Comparison of ENCODE assay signal across 21 mouse cellular contexts in genomic region chr11:72447475-72447874, GRCm38 (mm10). TPM values are rescaled to one million over a fixed set of nuclear protein-coding genes. Genes with fewer than 3 reads are reported as not detected.
DNase-seq lines count a peak whose midpoint lies in the region; ATAC-seq and TF ChIP-seq lines count a peak whose summit lies in the region.
"Had no signal": no experiment of that assay in that cellular context is flagged by ENCODE, and none has a peak within 500 bp of the region (broad histone marks: within the 10 kb centered on the region; RNA-seq: fewer than 3 reads in every experiment).

No protein-coding gene starts in this region.

- H3K79me2 ChIP-seq in MEL (ENCODE audit: control insufficient read depth, insufficient read depth, low read length, poor library complexity) = peaks cover 24% of the 10 kb centered on the region

- DNase-seq in heart, postnatal 0 days (ENCODE audit: low spot score) = no peak
- DNase-seq in heart, adult 8-10 months (ENCODE audit: low spot score) = no peak
- no peak for DNase-seq in lung, embryonic 14.5 days
- no peak for DNase-seq in lung, adult 2 months
- DNase-seq in MEL (ENCODE audit: low read depth, low spot score) = peak; percentile 30
- no peak for DNase-seq in frontal cortex, postnatal 36 days (ENCODE audit: low spot score in 2 of 2)
- no peak for DNase-seq in urinary bladder, adult 18-20 months (ENCODE audit: low spot score in 2 of 2)
- DNase-seq: adrenal gland, postnatal 10 days; gastrocnemius, postnatal 10 days; kidney, adult 8-10 months; liver, embryonic 13.5 days; retina, postnatal 1 day had no signal

- TF ChIP-seq CTCF in heart, postnatal 0 days (IDR thresholded peaks at IDR 0.05; ENCODE audit: low read depth) = peak; percentile 29
- TF ChIP-seq CTCF in lung, embryonic 14.5 days (IDR thresholded peaks at IDR 0.05; ENCODE audit: low read depth) = peak; percentile 41
- TF ChIP-seq CTCF in lung, adult 2 months (IDR thresholded peaks at IDR 0.05; ENCODE audit: insufficient read depth, low read length) = no peak
- TF ChIP-seq CTCF in MEL (IDR thresholded peaks at IDR 0.05 in 2 of 3, conservative IDR thresholded peaks at IDR 0.05 in 1 of 3; ENCODE audit: control insufficient read depth in 1 of 3, insufficient read depth in 1 of 3, low read depth in 2 of 3, low read length in 3 of 3, poor library complexity in 1 of 3, severe bottlenecking in 1 of 3) = peak in 2 of 3 experiments; percentile 15 to 29; a peak in 2 of 6 replicates

- no peak overlapping the region for H3K27ac ChIP-seq in heart, postnatal 0 days (ENCODE audit: low read depth)
- no peak overlapping the region for H3K27ac ChIP-seq in lung, embryonic 14.5 days (ENCODE audit: low read depth)
- H3K27ac ChIP-seq in MEL (ENCODE audit: control insufficient read depth, low read depth, low read length) = no peak overlapping the region
- H3K27ac ChIP-seq: embryonic facial prominence, embryonic 15.5 days; forebrain, embryonic 12.5 days; hindbrain, embryonic 13.5 days; liver, embryonic 13.5 days; macrophage; neural tube, embryonic 15.5 days had no signal

- 67% methylated on average over 8 of the region's 8 CpGs for WGBS in heart, postnatal 0 days
- WGBS in lung, embryonic 14.5 days = 71% methylated on average over 8 of the region's 8 CpGs
- WGBS in lung, adult 2 months = 78% methylated on average over 8 of the region's 8 CpGs

- TF ChIP-seq EP300 in heart, postnatal 0 days (IDR thresholded peaks at IDR 0.05; ENCODE audit: low read depth) = no peak
- no peak for TF ChIP-seq EP300 in MEL (IDR thresholded peaks at IDR 0.05; ENCODE audit: low read depth in 1 of 2, low read length in 2 of 2)

- no peak overlapping the region for H3K4me2 ChIP-seq in heart, postnatal 0 days (ENCODE audit: low read depth, low read length)
- H3K4me2 ChIP-seq in lung, embryonic 14.5 days = no peak overlapping the region
- H3K4me2 ChIP-seq: embryonic facial prominence, embryonic 15.5 days; forebrain, embryonic 12.5 days; heart, embryonic 12.5 days; hindbrain, embryonic 13.5 days; liver, embryonic 13.5 days; neural tube, embryonic 15.5 days had no signal

- no peaks in the 10 kb centered on the region for H3K27me3 ChIP-seq in heart, postnatal 0 days (ENCODE audit: control insufficient read depth, insufficient read depth, low read length)
- H3K27me3 ChIP-seq in lung, embryonic 14.5 days (ENCODE audit: insufficient read depth, low read length) = no peaks in the 10 kb centered on the region
- no peaks in the 10 kb centered on the region for H3K27me3 ChIP-seq in MEL (ENCODE audit: control insufficient read depth in 1 of 2, insufficient read depth in 2 of 2, low read length in 2 of 2)
- H3K27me3 ChIP-seq: embryonic facial prominence, embryonic 15.5 days; forebrain, embryonic 12.5 days; heart, embryonic 12.5 days; hindbrain, embryonic 13.5 days; liver, embryonic 13.5 days; neural tube, embryonic 15.5 days; Patski had no signal

- no peaks in the 10 kb centered on the region for H3K9me3 ChIP-seq in heart, postnatal 0 days (replicated peaks; ENCODE audit: control insufficient read depth, low read length)
- no peaks in the 10 kb centered on the region for H3K9me3 ChIP-seq in lung, embryonic 14.5 days (ENCODE audit: low read depth, low read length)
- H3K9me3 ChIP-seq in MEL (replicated peaks; ENCODE audit: insufficient read depth, low read length) = no peaks in the 10 kb centered on the region
- H3K9me3 ChIP-seq: embryonic facial prominence, embryonic 15.5 days; forebrain, embryonic 12.5 days; heart, embryonic 12.5 days; hindbrain, embryonic 13.5 days; liver, embryonic 13.5 days; neural tube, embryonic 15.5 days had no signal

- TF ChIP-seq RAD21 in MEL (IDR thresholded peaks at IDR 0.05; ENCODE audit: low read depth, low read length) = no peak; the same call in 1 of the 2 replicates

- no peak for ATAC-seq in heart, postnatal 0 days (ENCODE audit: insufficient read depth, low read depth)
- ATAC-seq in lung, embryonic 14.5 days (ENCODE audit: insufficient read depth) = no peak
- ATAC-seq in megakaryocyte-erythroid progenitor cell, adult 5-6 weeks (replicated peaks; ENCODE audit: low FRiP score, low TSS enrichment, poor library complexity, severe bottlenecking) = peak; percentile 30; the same call in 1 of the 2 replicates
- ATAC-seq: Patski had no signal

- H3K4me3 ChIP-seq in heart, postnatal 0 days (ENCODE audit: low read depth, low read length) = no peak overlapping the region
- no peak overlapping the region for H3K4me3 ChIP-seq in lung, embryonic 14.5 days (ENCODE audit: low read depth, low read length)
- H3K4me3 ChIP-seq in lung, adult 2 months (replicated peaks; ENCODE audit: extremely low read depth, low read depth, low read length) = no peak overlapping the region
- H3K4me3 ChIP-seq in MEL (ENCODE audit: control insufficient read depth in 1 of 2, insufficient read depth in 1 of 2, low read depth in 2 of 2, low read length in 2 of 2) = no peak overlapping the region
- H3K4me3 ChIP-seq: embryonic facial prominence, embryonic 15.5 days; forebrain, embryonic 12.5 days; heart, embryonic 12.5 days; hindbrain, embryonic 13.5 days; liver, embryonic 13.5 days; neural tube, embryonic 15.5 days had no signal

- no peak overlapping the region for H3K9ac ChIP-seq in heart, postnatal 0 days (replicated peaks; ENCODE audit: low read depth, low read length)
- H3K9ac ChIP-seq in lung, embryonic 14.5 days = no peak overlapping the region
- H3K9ac ChIP-seq in MEL (ENCODE audit: control insufficient read depth, low read depth, low read length, poor library complexity, severe bottlenecking) = no peak overlapping the region
- H3K9ac ChIP-seq: embryonic facial prominence, embryonic 15.5 days; forebrain, embryonic 12.5 days; heart, embryonic 12.5 days; hindbrain, embryonic 13.5 days; liver, embryonic 13.5 days; neural tube, embryonic 15.5 days had no signal

- TF ChIP-seq POLR2A in lung, adult 2 months (IDR thresholded peaks at IDR 0.05; ENCODE audit: borderline replicate concordance, extremely low read depth, low read depth, low read length) = no peak
- TF ChIP-seq POLR2A in MEL (IDR thresholded peaks at IDR 0.05; ENCODE audit: control insufficient read depth in 1 of 2, insufficient read depth in 1 of 2, low read depth in 1 of 2, low read length in 2 of 2, poor library complexity in 1 of 2) = peak in 1 of 2 experiments; percentile 44; a peak in 2 of 4 replicates

- H3K36me3 ChIP-seq in heart, postnatal 0 days (replicated peaks; ENCODE audit: control insufficient read depth, insufficient read depth, low read length) = peaks cover 100% of the 10 kb centered on the region
- peaks cover 100% of the 10 kb centered on the region for H3K36me3 ChIP-seq in lung, embryonic 14.5 days (ENCODE audit: insufficient read depth)
- peaks cover 12 to 43% of the 10 kb centered on the region in 2 experiments for H3K36me3 ChIP-seq in MEL (ENCODE audit: control insufficient read depth in 1 of 2, insufficient read depth in 2 of 2, low read length in 2 of 2)

- H3K4me1 ChIP-seq in heart, postnatal 0 days (ENCODE audit: control insufficient read depth, insufficient read depth) = no peaks in the 10 kb centered on the region
- H3K4me1 ChIP-seq in lung, embryonic 14.5 days (ENCODE audit: insufficient read depth) = no peaks in the 10 kb centered on the region
- H3K4me1 ChIP-seq in lung, adult 2 months (ENCODE audit: control insufficient read depth, insufficient read depth, low read length) = no peaks in the 10 kb centered on the region
- H3K4me1 ChIP-seq in MEL (ENCODE audit: control insufficient read depth in 1 of 2, insufficient read depth in 2 of 2, low read length in 2 of 2) = peaks cover 0 to 11% of the 10 kb centered on the region in 2 experiments; a peak in 3 of 4 replicates

RNA-seq across cellular contexts. Expression of gene Mybbp1a, which starts 6.3 kb away (rescaled TPM):
- 20.5 and 20.9 TPM in 2 replicates for total RNA-seq in heart, postnatal 0 days (2014; rRNA removed; ENCODE audit: low replicate concordance)
- 41.3 and 42.1 TPM in 2 replicates for polyA plus RNA-seq in heart, postnatal 0 days (2015; fragmentation: Nextera tagmentation; extraction: Ambion mirVana)
- 10 to 100 TPM; 42.4 to 49.4 (median 45.9) TPM for total RNA-seq in heart, adult 8-10 months (2022)
- polyA plus RNA-seq in lung, embryonic 14.5 days (2014; fragmentation: Nextera tagmentation; extraction: Ambion mirVana) = 157 and 161 TPM in 2 replicates
- polyA plus RNA-seq in lung, adult 2 months (2012; rRNA removed) = 26.1 and 32.8 TPM in 2 replicates
- total RNA-seq in MEL (2012; rRNA removed) = 328 and 344 TPM in 2 replicates
- 1,000 to 10,000 TPM in 1 of 2 experiments, 100 to 1,000 TPM in 1; 602 to 3,394 TPM for polyA plus RNA-seq in MEL (2012; ENCODE audit: insufficient read depth in 1 of 2, insufficient read length in 2 of 2, low read depth in 1 of 2, low replicate concordance in 2 of 2, missing spikeins in 1 of 2)
- total RNA-seq in megakaryocyte-erythroid progenitor cell, adult 5-6 weeks (2014; fragmentation: Nextera tagmentation) = 215 and 248 TPM in 2 replicates
- 185 and 248 TPM in 2 replicates for total RNA-seq in megakaryocyte-erythroid progenitor cell, adult 5-6 weeks (2017)

RNA-seq across cellular contexts. Expression of gene Ggt6, which starts 12.1 kb away (rescaled TPM):
- 5.3 TPM in 1 of 2 replicates, not detected in the other for total RNA-seq in heart, postnatal 0 days (2014; rRNA removed; ENCODE audit: low replicate concordance)
- polyA plus RNA-seq in heart, postnatal 0 days (2015; fragmentation: Nextera tagmentation; extraction: Ambion mirVana) = 0.05 TPM in 1 of 2 replicates, not detected in the other
- total RNA-seq in heart, adult 8-10 months (2022) = under 1 TPM in 2 of 4 experiments, not detected in 2; 0.32 to 0.44 TPM
- polyA plus RNA-seq in lung, embryonic 14.5 days (2014; fragmentation: Nextera tagmentation; extraction: Ambion mirVana) = not detected in 2 replicates
- 2.9 and 7.0 TPM in 2 replicates for polyA plus RNA-seq in lung, adult 2 months (2012; rRNA removed)
- total RNA-seq in MEL (2012; rRNA removed) = not detected in 2 replicates
- under 1 TPM in 1 of 2 experiments, not detected in 1; 0.04 TPM for polyA plus RNA-seq in MEL (2012; ENCODE audit: insufficient read depth in 1 of 2, insufficient read length in 2 of 2, low read depth in 1 of 2, low replicate concordance in 2 of 2, missing spikeins in 1 of 2)
- not detected in 2 replicates for total RNA-seq in megakaryocyte-erythroid progenitor cell, adult 5-6 weeks (2014; fragmentation: Nextera tagmentation)
- total RNA-seq in megakaryocyte-erythroid progenitor cell, adult 5-6 weeks (2017) = not detected in 2 replicates
- total RNA-seq: left cerebral cortex, postnatal 10 days had no signal
- polyA plus RNA-seq: forebrain, embryonic 12.5 days; heart, embryonic 12.5 days; hindbrain, embryonic 13.5 days; liver, embryonic 13.5 days; macrophage; neural tube, embryonic 15.5 days had no signal

RNA-seq across cellular contexts. Expression of gene Smtnl2, which starts 36.0 kb away (rescaled TPM):
- total RNA-seq in heart, postnatal 0 days (2014; rRNA removed; ENCODE audit: low replicate concordance) = 88.5 and 93.0 TPM in 2 replicates
- polyA plus RNA-seq in heart, postnatal 0 days (2015; fragmentation: Nextera tagmentation; extraction: Ambion mirVana) = 72.9 and 79.2 TPM in 2 replicates
- total RNA-seq in heart, adult 8-10 months (2022) = 10 to 100 TPM; 13.6 to 18.9 (median 16.5) TPM
- polyA plus RNA-seq in lung, embryonic 14.5 days (2014; fragmentation: Nextera tagmentation; extraction: Ambion mirVana) = 107 and 122 TPM in 2 replicates
- 32.1 and 34.5 TPM in 2 replicates for polyA plus RNA-seq in lung, adult 2 months (2012; rRNA removed)
- 10.9 and 11.1 TPM in 2 replicates for total RNA-seq in MEL (2012; rRNA removed)
- polyA plus RNA-seq in MEL (2012; ENCODE audit: insufficient read depth in 1 of 2, insufficient read length in 2 of 2, low read depth in 1 of 2, low replicate concordance in 2 of 2, missing spikeins in 1 of 2) = 10 to 100 TPM in 1 of 2 experiments, not detected in 1; 10.2 TPM
- 0.50 and 0.52 TPM in 2 replicates for total RNA-seq in megakaryocyte-erythroid progenitor cell, adult 5-6 weeks (2014; fragmentation: Nextera tagmentation)
- total RNA-seq in megakaryocyte-erythroid progenitor cell, adult 5-6 weeks (2017) = 0.11 TPM in 1 of 2 replicates, not detected in the other
- polyA plus RNA-seq: macrophage had no signal

RNA-seq across cellular contexts. Expression of gene Spns2, which starts 42.2 kb away (rescaled TPM):
- total RNA-seq in heart, postnatal 0 days (2014; rRNA removed; ENCODE audit: low replicate concordance) = 31.8 and 44.2 TPM in 2 replicates
- polyA plus RNA-seq in heart, postnatal 0 days (2015; fragmentation: Nextera tagmentation; extraction: Ambion mirVana) = 2.4 and 2.9 TPM in 2 replicates
- 10 to 100 TPM in 1 of 4 experiments, 1 to 10 TPM in 3; 7.4 to 10.2 (median 7.9) TPM for total RNA-seq in heart, adult 8-10 months (2022)
- polyA plus RNA-seq in lung, embryonic 14.5 days (2014; fragmentation: Nextera tagmentation; extraction: Ambion mirVana) = 7.5 and 8.5 TPM in 2 replicates
- polyA plus RNA-seq in lung, adult 2 months (2012; rRNA removed) = 103 and 126 TPM in 2 replicates
- 0.33 and 0.58 TPM in 2 replicates for total RNA-seq in MEL (2012; rRNA removed)
- polyA plus RNA-seq in MEL (2012; ENCODE audit: insufficient read depth in 1 of 2, insufficient read length in 2 of 2, low read depth in 1 of 2, low replicate concordance in 2 of 2, missing spikeins in 1 of 2) = 1 to 10 TPM in 1 of 2 experiments, not detected in 1; 3.0 TPM
- total RNA-seq in megakaryocyte-erythroid progenitor cell, adult 5-6 weeks (2014; fragmentation: Nextera tagmentation) = 38.3 and 46.8 TPM in 2 replicates
- total RNA-seq in megakaryocyte-erythroid progenitor cell, adult 5-6 weeks (2017) = 16.0 and 23.3 TPM in 2 replicates
- polyA plus RNA-seq: macrophage had no signal
